Mouse (Mus musculus): ENCODE measurements around the gene Pdpn.
"Not testable (repeated sequence)": the region's sequence is repeated elsewhere in the genome, so short reads cannot be mapped to it uniquely, and the experiment has no call there.

Gene Pdpn

DNA sequence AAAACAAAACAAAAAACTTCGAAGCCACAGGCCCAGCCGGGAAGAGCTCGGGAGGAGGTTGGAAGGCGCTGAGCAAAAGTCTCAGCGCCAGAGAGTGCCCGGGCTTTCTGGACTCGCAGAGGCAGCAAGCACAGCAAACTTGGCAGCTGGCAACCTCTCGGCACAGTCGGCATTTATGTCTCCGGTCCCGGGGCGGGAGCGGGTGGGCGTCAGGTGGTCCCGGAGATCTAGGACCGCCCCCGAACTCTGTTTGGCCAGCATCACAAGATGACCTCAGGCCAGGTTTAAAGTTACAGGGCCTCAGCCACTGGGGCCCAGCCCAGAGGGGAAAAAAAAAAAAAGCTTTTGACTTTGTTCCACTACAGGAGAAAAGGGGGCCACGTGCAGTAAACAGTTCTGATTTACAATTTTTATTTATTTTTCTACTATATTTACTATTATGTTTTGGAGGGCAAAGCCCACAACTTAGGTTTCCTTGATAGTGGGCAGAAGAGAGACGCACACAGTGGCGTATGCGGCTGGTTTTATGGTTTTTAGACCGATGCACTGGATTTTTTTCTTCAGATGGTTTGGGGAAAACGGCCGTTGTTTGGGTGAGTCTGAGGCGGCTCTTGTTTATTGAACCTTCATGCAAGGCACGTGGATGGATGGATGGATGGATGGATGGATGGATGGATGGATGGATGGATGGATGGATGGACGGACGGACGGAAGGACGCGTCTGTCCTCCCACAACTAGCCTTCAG is at the start of gene Pdpn:
TSS of gene Pdpn (minus strand) at position 240 of the 746 bp plus-strand sequence.
- in situ Hi-C loops (cut with MboI) = no loop called here

DNA sequence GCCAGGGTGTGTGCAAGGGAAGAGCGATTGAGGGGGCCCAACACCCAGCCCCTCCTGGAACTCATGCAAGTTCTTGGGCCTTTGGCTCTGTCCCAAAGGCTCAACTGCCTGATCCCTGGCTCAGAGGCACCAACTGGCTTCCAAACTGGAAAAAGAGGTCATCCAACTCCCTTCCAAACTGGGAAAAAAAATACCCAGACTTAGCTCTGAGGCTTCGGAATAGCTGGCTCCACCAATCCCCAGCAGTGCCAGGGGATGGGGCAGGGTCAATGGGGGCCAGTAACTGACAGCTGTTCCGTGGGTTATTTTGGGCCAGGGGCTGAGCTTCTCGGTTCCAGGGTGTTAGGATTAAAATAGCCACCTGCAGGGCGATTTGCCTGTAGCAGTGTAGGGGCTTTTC is 49.3 kb upstream of the Pdpn start:
- in situ Hi-C loops (cut with MboI) = no loop called here

DNA sequence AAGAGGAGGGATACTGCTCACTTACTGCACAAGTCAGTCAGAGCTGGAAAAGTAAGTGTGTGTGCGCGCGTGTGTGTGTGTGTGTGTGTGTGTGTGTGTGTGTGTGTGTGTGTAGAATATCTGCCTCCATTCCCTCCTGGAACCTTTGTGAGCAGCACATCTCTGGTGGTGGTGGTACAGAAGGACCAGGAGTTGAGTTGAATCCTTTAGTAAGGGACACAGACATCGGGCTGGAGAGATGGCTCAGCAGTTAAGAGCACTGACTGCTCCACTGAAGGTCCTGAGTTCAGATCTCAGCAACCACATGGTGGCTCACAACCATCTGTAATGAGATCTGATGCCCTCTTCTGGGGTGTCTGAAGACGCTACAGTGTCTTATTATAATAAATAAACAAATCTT is 46.1 kb upstream of the Pdpn start:
- in situ Hi-C loops (cut with MboI) = not testable (repeated sequence)

GRCm38 (mm10) chr4:143341470-143341869 is 42.1 kb upstream of the Pdpn start:
- in situ Hi-C loops (cut with MboI) = no loop called here

GRCm38 (mm10) chr4:143339808-143340207 is 40.4 kb upstream of the Pdpn start:
- in situ Hi-C loops (cut with MboI) = no loop called here

GRCm38 (mm10) chr4:143336096-143336495 is 36.7 kb upstream of the Pdpn start:
- in situ Hi-C loops (cut with MboI) = no loop called here

DNA sequence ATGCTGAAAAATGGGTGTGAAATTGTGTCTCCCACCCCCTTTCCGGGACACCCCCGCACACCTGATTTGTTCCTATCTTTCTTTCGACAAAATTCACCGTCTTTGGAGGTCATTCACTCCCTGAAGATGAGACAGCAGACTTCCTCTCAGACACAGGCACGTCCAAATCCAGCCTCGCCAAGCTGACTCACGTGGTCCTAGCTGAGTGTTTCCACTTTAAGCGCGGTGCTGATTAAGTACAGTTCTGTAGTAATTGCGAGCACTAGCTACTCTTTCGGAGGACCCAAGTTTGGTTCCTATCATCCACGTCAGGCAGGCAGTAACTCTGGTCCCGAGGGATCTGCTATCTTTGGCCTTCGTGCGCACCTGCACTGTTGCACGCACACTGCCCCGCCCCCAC is 35.6 kb upstream of the Pdpn start:
- in situ Hi-C loops (cut with MboI) = no loop called here

DNA sequence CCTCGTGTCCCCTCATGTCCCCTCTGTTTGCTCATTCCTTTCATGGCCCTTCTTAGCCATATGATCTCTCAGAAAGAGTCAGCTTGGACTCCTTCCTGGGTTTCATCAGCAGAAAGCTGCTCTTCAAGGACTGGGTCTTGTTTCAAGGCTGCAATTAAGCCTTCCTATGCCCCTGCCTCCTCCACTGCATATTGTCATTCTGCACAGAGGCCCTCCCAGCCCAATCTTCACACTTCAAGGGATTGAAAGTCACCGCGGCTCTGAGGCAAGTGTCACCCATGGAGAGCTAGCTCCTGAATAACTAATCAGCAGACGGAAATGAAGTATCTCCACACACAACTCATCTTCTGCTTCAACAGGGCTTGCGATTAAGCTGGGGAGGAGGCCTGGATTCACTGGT is 34.8 kb upstream of the Pdpn start:
- in situ Hi-C loops (cut with MboI) = no loop called here

GRCm38 (mm10) chr4:143331787-143332186 is 32.4 kb upstream of the Pdpn start:
- in situ Hi-C loops (cut with MboI) = no loop called here

DNA sequence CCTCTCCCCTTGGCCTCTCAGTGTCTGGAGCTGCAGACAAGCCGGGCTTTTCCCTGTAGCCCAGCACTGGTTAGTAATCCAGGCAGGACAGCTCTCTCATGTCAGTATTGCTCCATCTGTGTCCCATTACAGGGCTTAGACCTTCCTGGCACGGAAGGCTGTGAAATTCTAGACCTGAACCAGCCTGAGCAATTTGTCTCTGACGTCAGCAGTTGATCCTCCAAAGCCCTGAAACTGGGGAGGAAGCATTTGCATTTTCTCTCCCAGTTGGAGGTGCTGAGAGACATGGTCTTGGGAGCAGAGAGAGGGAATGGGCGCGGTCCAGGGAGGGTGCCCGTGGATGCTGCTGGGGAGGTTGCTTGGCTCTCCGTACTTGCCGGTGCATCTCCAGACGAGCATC is 31.2 kb upstream of the Pdpn start:
- in situ Hi-C loops (cut with MboI) = no loop called here

- in situ Hi-C loops (cut with MboI) = no loop called here
Observed at GRCm38 (mm10) chr4:143325625-143325941, 26.2 kb upstream of the Pdpn start.

GRCm38 (mm10) chr4:143324925-143325624 is 25.7 kb upstream of the Pdpn start:
- in situ Hi-C loops (cut with MboI) = no loop called here

DNA sequence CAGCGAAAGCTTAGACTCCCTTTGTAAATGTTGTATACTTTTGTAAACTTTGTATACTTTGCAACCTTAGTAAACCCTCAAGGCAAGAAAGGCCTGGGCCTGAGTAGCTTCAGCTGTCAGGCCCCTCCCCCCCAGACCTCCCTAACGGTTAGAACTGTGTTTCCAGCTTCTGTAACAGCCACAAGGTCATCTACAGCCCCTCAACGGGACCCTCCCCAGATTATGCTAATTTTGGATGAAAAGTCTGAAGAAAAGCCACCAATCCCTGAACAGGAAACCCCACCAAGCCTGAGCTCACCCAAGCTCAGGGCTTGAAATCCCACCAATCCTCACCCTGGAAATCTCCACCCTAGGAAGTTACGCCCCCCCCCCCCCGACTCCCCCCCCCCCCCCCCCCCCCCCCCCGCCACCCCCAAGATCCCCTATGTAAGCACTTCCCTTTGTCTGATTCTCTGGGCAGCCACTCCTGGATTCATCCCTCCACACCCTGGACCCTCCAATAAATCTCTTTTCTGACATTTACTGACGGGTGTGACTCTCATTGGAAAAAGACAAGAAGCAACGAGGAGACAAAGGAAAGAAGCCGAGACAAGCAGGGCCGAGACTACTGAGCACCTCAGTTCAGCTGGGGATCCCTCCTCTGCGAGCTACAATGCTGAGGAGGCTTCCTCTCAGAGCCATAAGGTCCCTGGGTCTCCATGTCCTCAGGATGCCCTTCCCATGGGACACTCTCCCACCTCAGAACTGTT is 25.0 kb upstream of the Pdpn start:
- in situ Hi-C loops (cut with MboI) = no loop called here

DNA sequence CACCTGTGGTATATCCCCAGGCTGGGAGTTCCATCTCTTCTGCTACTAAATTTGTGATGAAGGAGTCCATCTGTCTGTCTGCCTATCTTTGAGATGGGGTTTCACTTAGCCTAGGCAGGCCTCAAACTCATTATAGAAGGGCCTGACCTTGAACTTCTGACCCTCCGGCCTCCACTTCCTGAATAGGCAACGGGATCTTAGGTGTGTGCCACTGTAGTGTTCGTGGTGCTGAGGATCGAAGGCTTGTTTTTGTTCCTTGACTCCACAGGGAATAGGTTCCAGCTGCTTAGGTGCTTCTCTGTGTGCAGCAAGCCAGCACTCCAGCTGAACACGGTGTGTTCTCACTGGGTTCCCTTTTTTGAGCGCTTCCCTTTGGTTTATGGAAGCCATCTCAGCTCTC is 13.9 kb upstream of the Pdpn start:
- in situ Hi-C loops (cut with MboI) = no loop called here

- in situ Hi-C loops (cut with MboI) = no loop called here
Observed at GRCm38 (mm10) chr4:143311341-143311740, 12.0 kb upstream of the Pdpn start.

- in situ Hi-C loops (cut with MboI) = no loop called here
Observed at GRCm38 (mm10) chr4:143305987-143306772, 6.8 kb upstream of the Pdpn start.

- in situ Hi-C loops (cut with MboI) = no loop called here
Observed at GRCm38 (mm10) chr4:143305031-143305430, 5.7 kb upstream of the Pdpn start.

DNA sequence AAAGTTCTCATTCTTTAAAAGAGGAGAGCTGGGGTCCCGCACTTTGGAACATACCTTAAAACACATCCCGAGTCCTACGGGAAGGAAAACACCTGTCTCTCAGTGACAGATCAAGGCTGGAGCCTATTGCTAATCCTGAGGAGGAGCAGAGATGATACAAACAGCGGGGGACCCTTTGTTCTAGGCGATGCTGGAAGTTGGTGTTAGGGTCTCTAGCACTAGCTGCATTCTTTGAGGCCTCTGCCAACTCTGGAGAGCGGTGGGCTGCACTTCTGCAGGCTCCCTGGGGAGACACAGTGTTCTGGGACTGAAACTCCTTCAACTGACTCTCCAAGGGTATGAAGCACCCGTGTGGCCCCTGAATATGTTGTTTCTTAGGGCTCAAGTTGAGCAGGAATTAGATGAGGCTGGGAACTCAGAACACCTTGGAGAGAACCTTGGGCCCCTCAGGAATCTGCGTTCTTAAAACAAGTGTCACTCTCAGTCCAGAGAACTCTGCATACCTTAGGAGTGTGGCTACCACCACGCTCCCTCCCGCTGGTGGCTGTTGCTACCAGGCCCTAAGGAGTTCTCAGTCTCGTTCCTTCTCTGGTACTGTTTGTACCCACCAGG is 3.0 kb upstream of the Pdpn start:
- in situ Hi-C loops (cut with MboI) = no loop called here

- in situ Hi-C loops (cut with MboI) = no loop called here
Observed at GRCm38 (mm10) chr4:143301875-143302274, 2.5 kb upstream of the Pdpn start.

- in situ Hi-C loops (cut with MboI) = no loop called here
Observed at GRCm38 (mm10) chr4:143301042-143301441, 1.7 kb upstream of the Pdpn start.

DNA sequence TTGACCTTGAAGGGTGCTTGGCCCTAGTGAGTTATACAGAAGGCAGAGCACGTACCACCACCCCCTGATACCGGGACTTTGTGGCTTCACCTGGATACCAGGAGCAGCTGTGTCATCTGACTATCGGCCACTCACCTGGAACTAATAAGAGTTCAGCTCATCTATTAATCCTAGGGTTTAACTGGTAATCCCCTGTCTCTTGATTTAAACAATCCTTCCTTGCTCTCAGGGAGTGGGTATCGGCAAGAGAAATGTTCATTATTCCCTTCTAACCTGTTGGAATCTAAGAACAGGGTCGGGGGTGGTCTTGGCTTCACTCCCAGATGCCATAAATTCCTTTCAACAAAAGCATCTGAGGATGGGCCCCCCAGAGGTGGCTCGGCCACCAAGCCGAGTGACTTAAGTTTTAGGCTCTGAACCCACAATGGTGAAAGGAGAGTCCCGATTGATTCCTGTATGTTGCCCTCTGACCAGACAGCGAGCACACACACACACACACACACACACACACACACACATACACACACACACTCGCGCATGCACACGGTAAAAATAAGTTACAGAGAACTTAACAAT is 837 bp upstream of the Pdpn start:
- in situ Hi-C loops (cut with MboI) = no loop called here
